Mouse (Mus musculus): ENCODE measurements at regions not wholly inside any gene's neighbourhood (a gene's known extent, or its start where the extent isn't known, plus 50 kb on each side); places are given as distances from the start of the nearest gene placed in this dataset.

GRCm38 (mm10) chr3:38613706-38614105, 129.1 kb upstream of the Ankrd50 start:
- TF ChIP-seq CTCF (IDR thresholded peaks at IDR 0.05; ENCODE audit: extremely low read depth, insufficient read depth, insufficient read length, insufficient replicate concordance), result no peak
- TF ChIP-seq POLR2A (IDR thresholded peaks at IDR 0.05; ENCODE audit: low read depth, low read length), result no peak

All from spleen, adult 2 months (tissue).